Mouse (Mus musculus): ENCODE measurements around the gene Rsph10b.

DNA sequence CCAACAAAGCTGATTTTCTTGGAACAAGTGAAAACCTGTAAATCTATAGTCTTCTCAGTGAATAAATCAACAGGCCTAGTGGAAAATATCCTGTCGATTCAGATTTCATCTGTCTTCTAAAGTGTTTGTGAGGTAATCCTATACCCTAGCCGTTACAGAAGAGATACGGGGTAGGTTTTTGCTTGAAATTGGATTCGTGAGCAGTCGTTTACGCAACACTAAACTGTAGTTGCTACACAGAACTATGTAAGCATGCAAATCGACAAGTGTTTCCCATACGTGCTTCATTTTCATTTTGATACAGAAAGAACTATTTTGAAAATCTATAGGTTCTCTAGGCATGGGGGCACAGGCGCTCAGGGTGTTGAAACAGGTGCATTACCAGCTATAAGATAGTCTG lies 83.0 kb downstream of the Rsph10b start:
- TF ChIP-seq CTCF (IDR thresholded peaks at IDR 0.05; ENCODE audit: borderline replicate concordance, extremely low read depth, insufficient read depth, insufficient read length) (no peak), POLR2A (IDR thresholded peaks at IDR 0.05; ENCODE audit: borderline replicate concordance, extremely low read depth, insufficient read depth, insufficient read length, poor library complexity, severe bottlenecking) (no peak)
